Mouse (Mus musculus): Measurements from ENCODE around the gene Nmbr. TPM values are rescaled to one million over a fixed set of nuclear protein-coding genes. Genes with fewer than 3 reads are reported as not detected.

Nmbr gene
- polyA plus RNA-seq, 2 experiments: 0.08 to 0.19 TPM

- Histone ChIP-seq H3K27me3 (ENCODE audit: control insufficient read depth, insufficient read depth, low read length) (no peaks in the 10 kb centered on the region), H3K4me1 (replicated peaks; ENCODE audit: control insufficient read depth in 2 of 2, insufficient read depth in 2 of 2, low read length in 1 of 2) (no peaks in the 10 kb centered on the region), H3K4me2 (ENCODE audit: low read depth) (no peak overlapping the region), H3K36me3 (replicated peaks; ENCODE audit: control insufficient read depth, insufficient read depth, low read depth) (no peaks in the 10 kb centered on the region), H3K9me3 (ENCODE audit: control insufficient read depth, low read length) (no peaks in the 10 kb centered on the region), H3K27ac (no peak overlapping the region), H3K4me3 (ENCODE audit: insufficient read depth in 1 of 2, low read depth in 2 of 2, low read length in 2 of 2) (no peak overlapping the region), H3K9ac (replicated peaks) (no peak overlapping the region)
- ATAC-seq (ENCODE audit: insufficient read depth): no peak
- no peak for DNase-seq (ENCODE audit: low read depth in 3 of 3, low spot score in 3 of 3)
- TF ChIP-seq EP300 (IDR thresholded peaks at IDR 0.05; ENCODE audit: low read depth) (no peak), CTCF (IDR thresholded peaks at IDR 0.05; ENCODE audit: low read depth) (no peak)
- WGBS (ENCODE audit: insufficient replicate concordance): 68% methylated on average over 2 of the region's 2 CpGs
Observed at GRCm38 (mm10) chr10:14774499-14774898, 69.1 kb downstream of the Nmbr start.

- Histone ChIP-seq H3K27ac (no peak overlapping the region), H3K4me2 (ENCODE audit: low read depth) (no peak overlapping the region), H3K9me3 (ENCODE audit: control insufficient read depth, low read length) (no peaks in the 10 kb centered on the region), H3K4me3 (ENCODE audit: insufficient read depth in 1 of 2, low read depth in 2 of 2, low read length in 2 of 2) (no peak overlapping the region), H3K36me3 (replicated peaks; ENCODE audit: control insufficient read depth, insufficient read depth, low read depth) (no peaks in the 10 kb centered on the region), H3K4me1 (replicated peaks; ENCODE audit: control insufficient read depth in 2 of 2, insufficient read depth in 2 of 2, low read length in 1 of 2) (no peaks in the 10 kb centered on the region), H3K27me3 (ENCODE audit: control insufficient read depth, insufficient read depth, low read length) (no peaks in the 10 kb centered on the region), H3K9ac (replicated peaks) (no peak overlapping the region)
- ATAC-seq (ENCODE audit: insufficient read depth): no peak
- no peak for DNase-seq (ENCODE audit: low read depth in 3 of 3, low spot score in 3 of 3)
- TF ChIP-seq CTCF (IDR thresholded peaks at IDR 0.05; ENCODE audit: low read depth) (no peak), EP300 (IDR thresholded peaks at IDR 0.05; ENCODE audit: low read depth) (no peak)
- WGBS (ENCODE audit: insufficient replicate concordance): 42% methylated on average over 2 of the region's 2 CpGs
Observed at GRCm38 (mm10) chr10:14789969-14790368, 84.6 kb downstream of the Nmbr start.

- Histone ChIP-seq H3K9ac (replicated peaks) (no peak overlapping the region), H3K36me3 (replicated peaks; ENCODE audit: control insufficient read depth, insufficient read depth, low read depth) (no peaks in the 10 kb centered on the region), H3K4me3 (ENCODE audit: insufficient read depth in 1 of 2, low read depth in 2 of 2, low read length in 2 of 2) (no peak overlapping the region), H3K27me3 (ENCODE audit: control insufficient read depth, insufficient read depth, low read length) (no peaks in the 10 kb centered on the region), H3K9me3 (ENCODE audit: control insufficient read depth, low read length) (no peaks in the 10 kb centered on the region), H3K4me2 (ENCODE audit: low read depth) (no peak overlapping the region), H3K27ac (no peak overlapping the region), H3K4me1 (replicated peaks; ENCODE audit: control insufficient read depth in 2 of 2, insufficient read depth in 2 of 2, low read length in 1 of 2) (no peaks in the 10 kb centered on the region)
- no peak for ATAC-seq (ENCODE audit: insufficient read depth)
- no peak for TF ChIP-seq EP300 (IDR thresholded peaks at IDR 0.05; ENCODE audit: low read depth)
- no peak for TF ChIP-seq CTCF (IDR thresholded peaks at IDR 0.05; ENCODE audit: low read depth)
- no peak for DNase-seq (ENCODE audit: low read depth in 3 of 3, low spot score in 3 of 3)
- WGBS (ENCODE audit: insufficient replicate concordance): 52% methylated on average over 4 of the region's 4 CpGs
Observed at GRCm38 (mm10) chr10:14816970-14817369, 111.6 kb downstream of the Nmbr start.

Other genes with a start within 250 kb of the Nmbr start
- 0.35 and 0.45 TPM in 2 replicates for gene Adgrg6, start 159.9 kb upstream of the Nmbr start, polyA plus RNA-seq (2012; rRNA removed)
- 0.38 and 0.44 TPM in 2 replicates for gene Adgrg6, start 159.9 kb upstream of the Nmbr start, polyA plus RNA-seq (2014; fragmentation: Nextera tagmentation; extraction: Ambion mirVana)
- 19.9 and 22.8 TPM in 2 replicates for gene Vta1, start within 50 bp of the Nmbr start, polyA plus RNA-seq (2012; rRNA removed)
- gene Vta1, start within 50 bp of the Nmbr start, polyA plus RNA-seq (2014; fragmentation: Nextera tagmentation; extraction: Ambion mirVana): 41.4 and 45.0 TPM in 2 replicates
- not detected in 2 replicates for gene Gje1, start 12.6 kb downstream of the Nmbr start, polyA plus RNA-seq (2012; rRNA removed)
- gene Gje1, start 12.6 kb downstream of the Nmbr start, polyA plus RNA-seq (2014; fragmentation: Nextera tagmentation; extraction: Ambion mirVana): not detected in 2 replicates

Measured in liver, embryonic 14.5 days (tissue).